Mouse (Mus musculus) hindbrain, embryonic 11.5 days (tissue): ENCODE data around the gene Zfp952. TPM values are rescaled to one million over a fixed set of nuclear protein-coding genes. Genes with fewer than 3 reads are reported as not detected.
"Not testable (repeated sequence)": the region's sequence is repeated elsewhere in the genome, so short reads cannot be mapped to it uniquely, and the experiment has no call there.

Experiments used
- ATAC-seq: fragments of 200-750 bp; cut with Nextera tagmentation; 2 replicates; pipeline ENCODE4 v1.8.0; 2017; ENCODE audit warnings: mild to moderate bottlenecking, moderate TSS enrichment, moderate library complexity; ENCODE audit not compliant: low FRiP score
- DNase-seq: peaks from one replicate; pipeline ENCODE4 v3.0.0-alpha.2; 2015; ENCODE audit warnings: low spot score
- H3K27ac ChIP-seq: fragments of 300-500 bp; sonication (generic); 2 replicates; pipeline ENCODE4 v1.5.1; 2014; ENCODE audit warnings: mild to moderate bottlenecking, low read depth, low read length
- H3K27me3 ChIP-seq: fragments of 300-500 bp; sonication (generic); 2 replicates; pipeline ENCODE4 v1.6.1; 2014; ENCODE audit warnings: mild to moderate bottlenecking, low read length, moderate library complexity, mixed read lengths; ENCODE audit not compliant: control insufficient read depth, insufficient read depth
- H3K36me3 ChIP-seq: fragments of 300-500 bp; sonication (generic); 2 replicates; pipeline ENCODE4 v1.6.1; 2014; ENCODE audit warnings: mild to moderate bottlenecking, low read length, moderate library complexity, mixed read lengths; ENCODE audit not compliant: control insufficient read depth, insufficient read depth
- H3K4me1 ChIP-seq: fragments of 300-500 bp; sonication (generic); replicated peaks from 2 replicates; pipeline ENCODE4 v1.6.1; 2014; ENCODE audit warnings: low read length, mixed read lengths; ENCODE audit not compliant: control insufficient read depth, insufficient read depth
- H3K4me2 ChIP-seq: fragments of 300-500 bp; sonication (generic); replicated peaks from 2 replicates; pipeline ENCODE4 v1.6.1; 2014; ENCODE audit warnings: mild to moderate bottlenecking, low read depth, low read length
- H3K4me3 ChIP-seq: fragments of 300-500 bp; sonication (generic); 2 replicates; pipeline ENCODE4 v1.5.1; 2014; ENCODE audit warnings: low read depth, low read length
- H3K9ac ChIP-seq: fragments of 300-500 bp; sonication (generic); 2 replicates; pipeline ENCODE4 v1.6.1; 2014; ENCODE audit warnings: low read depth, low read length
- H3K9me3 ChIP-seq: fragments of 300-500 bp; sonication (generic); 2 replicates; pipeline ENCODE4 v1.6.1; 2016; ENCODE audit warnings: low read length; ENCODE audit not compliant: control insufficient read depth
- WGBS: fragments of 180-500 bp; shearing (Covaris S2); extraction: QIAGEN DNeasy Blood & Tissue Kit; methylation state at CpG from one replicate; pipeline ENCODE4 v1.1.7; 2014; 5-methylcytosine and 5-hydroxymethylcytosine counted together
- polyA plus RNA-seq: library from polyadenylated mRNA; unstranded; fragments of >200 nt; fragmentation: Nextera tagmentation; extraction: Ambion mirVana; gene quantifications from 2 replicates; pipeline ENCODE4 v1.2.1, GENCODE M21; 2014

The Zfp952 gene
- polyA plus RNA-seq, 1 experiment from 2014 or later = 18.6 TPM

DNA sequence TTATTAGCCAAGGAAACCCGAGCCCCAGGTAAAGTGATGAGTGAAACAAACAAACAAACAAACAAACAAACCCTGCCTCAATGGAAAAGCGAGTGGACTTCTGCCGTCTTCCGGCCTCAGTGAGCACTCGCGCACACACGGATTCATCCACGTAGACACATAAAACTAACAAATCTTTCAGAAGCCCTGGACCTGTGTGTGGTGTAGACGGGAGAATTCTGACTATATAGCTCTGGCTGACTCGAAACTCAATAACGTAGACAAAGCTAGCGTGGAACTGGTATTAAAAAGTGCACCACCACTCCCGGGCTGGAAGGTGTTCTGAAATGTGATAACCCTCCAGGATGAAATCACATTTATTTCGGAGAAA, 27.7 kb upstream of the Zfp952 start:
- 0 out of 2 replicates have a peak, but pooled peaks cover 2% of the 10 kb centered on the region for H3K4me1 ChIP-seq
- ATAC-seq (no peak; the same call in 1 of the 2 replicates), DNase-seq (no peak)
- peak overlapping the region; percentile 88 for H3K4me3 ChIP-seq
- no peaks in the 10 kb centered on the region for H3K36me3 ChIP-seq
- H3K4me2 ChIP-seq = peak overlapping the region; percentile 75
- no peaks in the 10 kb centered on the region for H3K27me3 ChIP-seq
- H3K9ac ChIP-seq = peak overlapping the region; percentile 75
- WGBS = under 1% methylated on average over 14 of the region's 14 CpGs
- H3K9me3 ChIP-seq = no peaks in the 10 kb centered on the region
- H3K27ac ChIP-seq = no peak overlapping the region

GRCm38 (mm10) chr17:32965623-32966290, 27.2 kb upstream of the Zfp952 start, which contains the start of gene Zfp472:
Gene Zfp472, plus strand, starts transcription at chr17:32965814.
- DNase-seq (peak; percentile 96), ATAC-seq (peak; percentile 99)
- peak within 1 kb of the TSS; percentile 75 for H3K4me2 ChIP-seq
- peak within 1 kb of the TSS; percentile 88 for H3K4me3 ChIP-seq
- H3K27ac ChIP-seq = peak within 1 kb of the TSS; percentile 71
- no peaks in the 10 kb centered on the region for H3K9me3 ChIP-seq
- H3K9ac ChIP-seq = peak within 1 kb of the TSS; percentile 75
- H3K27me3 ChIP-seq = no peaks in the 10 kb centered on the region
- WGBS = under 1% methylated on average over 33 of the region's 33 CpGs
- no peaks in the 10 kb centered on the region for H3K36me3 ChIP-seq
- H3K4me1 ChIP-seq = 0 out of 2 replicates have a peak, but pooled peaks cover 2% of the 10 kb centered on the region

DNA sequence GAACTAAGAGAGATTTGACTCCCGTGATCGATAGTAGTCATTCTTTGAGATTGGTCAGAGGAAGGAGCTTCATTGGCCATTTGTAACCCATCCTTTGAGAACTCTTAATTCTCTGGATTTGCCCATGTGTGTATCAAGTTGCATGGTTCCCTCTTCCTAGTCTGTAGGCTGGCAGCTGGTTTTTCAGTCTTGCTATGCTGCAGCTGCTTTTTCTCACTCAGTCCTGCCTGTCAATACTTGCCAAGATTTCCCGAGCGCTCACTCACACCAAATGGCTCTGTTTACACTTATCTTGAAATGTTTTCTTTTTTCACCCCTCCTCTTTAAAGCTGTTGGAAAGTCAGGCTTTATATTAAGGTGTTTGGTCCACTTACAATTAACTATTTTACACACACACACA, 11.6 kb upstream of the Zfp952 start:
- Histone ChIP-seq H3K4me1 (no peaks in the 10 kb centered on the region), H3K9ac (no peak overlapping the region), H3K36me3 (peaks cover 19% of the 10 kb centered on the region), H3K9me3 (no peaks in the 10 kb centered on the region; the same call in 1 of the 2 replicates), H3K4me3 (no peak overlapping the region), H3K4me2 (no peak overlapping the region), H3K27ac (no peak overlapping the region), H3K27me3 (no peaks in the 10 kb centered on the region)
- DNase-seq = no peak
- ATAC-seq = no peak
- 91% methylated on average over 4 of the region's 4 CpGs for WGBS

- H3K4me2 ChIP-seq = no peak overlapping the region
These were observed 6.6 kb upstream of the Zfp952 start for GRCm38 (mm10) chr17:32986301-32986700.

GRCm38 (mm10) chr17:32991965-32992698, 797 bp upstream of the Zfp952 start:
- Histone ChIP-seq H3K9ac (no peak overlapping the region), H3K9me3 (no peaks in the 10 kb centered on the region), H3K4me2 (peak overlapping the region; percentile 68; the same call in 1 of the 2 replicates), H3K4me1 (0 out of 2 replicates have a peak, but pooled peaks cover 4% of the 10 kb centered on the region), H3K27ac (no peak overlapping the region), H3K27me3 (no peaks in the 10 kb centered on the region), H3K36me3 (no peaks in the 10 kb centered on the region), H3K4me3 (0 out of 2 replicates have a peak overlapping the region, but pooled peaks have one; percentile 65)
- DNase-seq = peak; percentile 27
- no peak for ATAC-seq
- WGBS = 71% methylated on average over 12 of the region's 12 CpGs

More at GRCm38 (mm10) chr17:32986301-32986700, 6.6 kb upstream of the Zfp952 start:
- Histone ChIP-seq H3K4me3 (no peak overlapping the region), H3K36me3 (no peaks in the 10 kb centered on the region), H3K27ac (no peak overlapping the region), H3K9me3 (no peaks in the 10 kb centered on the region; the same call in 1 of the 2 replicates), H3K9ac (no peak overlapping the region), H3K4me1 (no peaks in the 10 kb centered on the region), H3K27me3 (no peaks in the 10 kb centered on the region)
- 84% methylated on average over 4 of the region's 4 CpGs for WGBS
- no peak for ATAC-seq
- no peak for DNase-seq

GRCm38 (mm10) chr17:32998492-32998891, 5.6 kb downstream of the Zfp952 start:
- H3K4me2 ChIP-seq = no peak overlapping the region
- H3K27ac ChIP-seq = no peak overlapping the region
- DNase-seq (no peak), ATAC-seq (no peak)
- H3K4me1 ChIP-seq = 0 out of 2 replicates have a peak, but pooled peaks cover 4% of the 10 kb centered on the region
- H3K9ac ChIP-seq = no peak overlapping the region
- 89% methylated on average over 2 of the region's 2 CpGs for WGBS
- no peaks in the 10 kb centered on the region for H3K27me3 ChIP-seq
- peaks cover 12% of the 10 kb centered on the region for H3K36me3 ChIP-seq
- no peaks in the 10 kb centered on the region for H3K9me3 ChIP-seq
- no peak overlapping the region for H3K4me3 ChIP-seq

- Histone ChIP-seq H3K9me3 (peaks cover 3% of the 10 kb centered on the region), H3K4me3 (no peak overlapping the region), H3K27me3 (no peaks in the 10 kb centered on the region), H3K4me2 (no peak overlapping the region), H3K4me1 (no peaks in the 10 kb centered on the region), H3K27ac (no peak overlapping the region), H3K36me3 (peaks cover 15% of the 10 kb centered on the region), H3K9ac (no peak overlapping the region)
- ATAC-seq (no peak), DNase-seq (no peak)
- WGBS = 52% methylated on average over 9 of the region's 9 CpGs
These were observed 15.4 kb downstream of the Zfp952 start for GRCm38 (mm10) chr17:33008337-33008736.

DNA sequence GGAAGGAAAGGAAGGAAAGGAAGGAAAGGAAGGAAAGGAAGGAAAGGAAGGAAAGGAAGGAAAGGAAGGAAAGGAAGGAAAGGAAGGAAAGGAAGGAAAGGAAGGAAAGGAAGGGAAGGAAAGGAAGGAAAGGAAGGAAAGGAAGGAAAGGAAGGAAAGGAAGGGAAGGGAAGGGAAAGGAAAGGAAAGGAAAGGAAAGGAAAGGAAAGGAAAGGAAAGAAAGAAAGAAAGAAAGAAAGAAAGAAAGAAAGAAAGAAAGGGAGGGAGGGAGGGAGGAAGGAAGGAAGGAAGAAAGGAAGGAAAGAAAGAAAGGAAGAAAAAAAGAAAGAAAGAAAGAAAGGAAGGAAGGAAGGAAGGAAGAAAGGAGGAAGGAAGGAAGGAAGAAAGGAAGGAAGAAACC, 27.5 kb downstream of the Zfp952 start:
- H3K27ac ChIP-seq, H3K9ac ChIP-seq, ATAC-seq, H3K27me3 ChIP-seq, H3K4me2 ChIP-seq, DNase-seq, H3K4me3 ChIP-seq, H3K4me1 ChIP-seq: not testable (repeated sequence)
- peaks cover 38% of the 10 kb centered on the region for H3K9me3 ChIP-seq
- H3K36me3 ChIP-seq = peaks cover 45% of the 10 kb centered on the region
